Mouse (Mus musculus): ENCODE measurements around the gene Ifnk.

GRCm38 (mm10) chr4:35156751-35157611 lies 5.1 kb downstream of the Ifnk start, which contains the start of gene Mob3b:
- TF ChIP-seq CTCF (IDR thresholded peaks at IDR 0.05; ENCODE audit: borderline replicate concordance, extremely low read depth, insufficient read depth, insufficient read length) = peak; percentile 94
- TF ChIP-seq POLR2A (IDR thresholded peaks at IDR 0.05; ENCODE audit: borderline replicate concordance, extremely low read depth, insufficient read depth, insufficient read length, poor library complexity, severe bottlenecking) = no peak
